Mouse (Mus musculus) neural tube, embryonic 15.5 days (tissue): Measurements from ENCODE around the gene Pde9a. TPM values are rescaled to one million over a fixed set of nuclear protein-coding genes. Genes with fewer than 3 reads are reported as not detected.

Experiments used
- ATAC-seq: fragments of 200-750 bp; cut with Nextera tagmentation; 2 replicates; pipeline ENCODE4 v1.8.0; 2017; ENCODE audit warnings: mild to moderate bottlenecking, moderate TSS enrichment, moderate library complexity; ENCODE audit not compliant: low FRiP score
- H3K27ac ChIP-seq: fragments of 300-500 bp; sonication (generic); replicated peaks from 2 replicates; pipeline ENCODE4 v1.5.1; 2015; ENCODE audit warnings: mild to moderate bottlenecking, inconsistent platforms
- H3K27me3 ChIP-seq: fragments of 300-500 bp; sonication (generic); replicated peaks from 2 replicates; pipeline ENCODE4 v1.6.1; 2015; ENCODE audit warnings: inconsistent platforms
- H3K36me3 ChIP-seq: fragments of 300-500 bp; sonication (generic); 2 replicates; pipeline ENCODE4 v1.6.1; 2015; ENCODE audit warnings: inconsistent platforms
- H3K4me1 ChIP-seq: fragments of 300-500 bp; sonication (generic); 2 replicates; pipeline ENCODE4 v1.6.1; 2015; ENCODE audit warnings: inconsistent platforms
- H3K4me2 ChIP-seq: fragments of 300-500 bp; sonication (generic); 2 replicates; pipeline ENCODE4 v1.6.1; 2015; ENCODE audit warnings: inconsistent platforms, mild to moderate bottlenecking, moderate library complexity
- H3K4me3 ChIP-seq: fragments of 300-500 bp; sonication (generic); replicated peaks from 2 replicates; pipeline ENCODE4 v1.5.1; 2015; ENCODE audit warnings: mild to moderate bottlenecking, inconsistent platforms
- H3K9ac ChIP-seq: fragments of 300-500 bp; sonication (generic); replicated peaks from 2 replicates; pipeline ENCODE4 v1.6.1; 2015; ENCODE audit warnings: mild to moderate bottlenecking, inconsistent platforms
- H3K9me3 ChIP-seq: fragments of 300-500 bp; sonication (generic); replicated peaks from 2 replicates; pipeline ENCODE4 v1.6.1; 2016; ENCODE audit warnings: inconsistent platforms
- WGBS: fragments of 180-500 bp; shearing (Covaris S2); methylation state at CpG from one replicate; pipeline ENCODE4 v1.1.7; 2015; ENCODE audit warnings: mixed read lengths; 5-methylcytosine and 5-hydroxymethylcytosine counted together
- polyA plus RNA-seq: library from polyadenylated mRNA; unstranded; fragments of >200 nt; fragmentation: Nextera tagmentation; extraction: Ambion mirVana; gene quantifications from 2 replicates; pipeline ENCODE4 v1.2.1, GENCODE M21; 2015

Gene Pde9a
- polyA plus RNA-seq, 1 experiment from 2014 or later: 24.9 TPM

DNA sequence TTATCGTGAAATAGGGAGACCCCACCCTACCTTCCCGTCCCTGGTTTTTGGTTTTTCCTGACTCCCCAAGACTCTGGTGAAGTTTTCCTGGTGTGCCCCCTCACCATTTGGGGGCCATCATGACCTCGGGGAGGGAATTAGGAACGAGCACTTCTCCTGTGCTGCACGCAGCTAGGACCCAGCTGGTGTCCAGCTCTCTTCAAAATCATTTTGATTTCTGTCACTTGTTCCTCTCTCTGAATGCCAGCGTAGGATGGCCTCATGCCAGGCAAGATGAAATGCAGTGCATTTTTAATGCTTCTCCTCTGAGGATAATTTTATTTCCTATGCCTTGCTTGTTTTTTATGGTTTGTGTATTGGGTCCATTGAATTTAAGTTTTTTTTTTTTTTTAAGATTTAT, 135.9 kb downstream of the Pde9a start:
- H3K9me3 ChIP-seq: no peaks in the 10 kb centered on the region
- no peaks in the 10 kb centered on the region for H3K27me3 ChIP-seq
- no peak overlapping the region for H3K9ac ChIP-seq
- H3K36me3 ChIP-seq: peaks cover 20% of the 10 kb centered on the region
- peak overlapping the region; percentile 68 for H3K4me2 ChIP-seq
- no peak for ATAC-seq
- H3K4me3 ChIP-seq: no peak overlapping the region
- H3K4me1 ChIP-seq: peaks cover 37% of the 10 kb centered on the region
- 49% methylated on average over 6 of the region's 6 CpGs for WGBS
- H3K27ac ChIP-seq: 0 out of 2 replicates have a peak overlapping the region, but pooled peaks have one; percentile 23

DNA sequence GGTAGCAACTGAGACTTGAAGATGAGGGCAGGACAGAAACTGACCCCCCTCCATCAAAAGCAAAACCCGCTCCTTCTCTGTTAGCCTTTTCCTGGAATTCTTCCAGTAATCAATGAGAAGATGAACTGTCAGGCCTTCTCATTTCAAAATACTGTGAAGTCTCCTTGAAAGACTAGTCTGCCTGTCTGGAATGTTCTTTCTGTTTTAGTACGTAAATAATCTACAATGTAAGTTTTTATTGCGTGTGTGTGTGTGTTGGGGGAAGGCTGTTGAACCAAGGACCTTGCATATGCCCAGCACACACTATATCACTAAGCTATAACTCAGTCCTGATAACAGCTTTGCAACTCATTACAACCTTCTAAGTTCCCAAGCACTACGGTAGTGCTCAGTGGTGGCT, 139.1 kb downstream of the Pde9a start:
- Histone ChIP-seq H3K4me1 (peaks cover 33% of the 10 kb centered on the region), H3K4me3 (no peak overlapping the region), H3K9me3 (no peaks in the 10 kb centered on the region), H3K27me3 (no peaks in the 10 kb centered on the region), H3K9ac (no peak overlapping the region), H3K4me2 (no peak overlapping the region), H3K36me3 (peaks cover 41% of the 10 kb centered on the region), H3K27ac (no peak overlapping the region)
- no peak for ATAC-seq
- WGBS: 93% methylated on average over 4 of the region's 4 CpGs

DNA sequence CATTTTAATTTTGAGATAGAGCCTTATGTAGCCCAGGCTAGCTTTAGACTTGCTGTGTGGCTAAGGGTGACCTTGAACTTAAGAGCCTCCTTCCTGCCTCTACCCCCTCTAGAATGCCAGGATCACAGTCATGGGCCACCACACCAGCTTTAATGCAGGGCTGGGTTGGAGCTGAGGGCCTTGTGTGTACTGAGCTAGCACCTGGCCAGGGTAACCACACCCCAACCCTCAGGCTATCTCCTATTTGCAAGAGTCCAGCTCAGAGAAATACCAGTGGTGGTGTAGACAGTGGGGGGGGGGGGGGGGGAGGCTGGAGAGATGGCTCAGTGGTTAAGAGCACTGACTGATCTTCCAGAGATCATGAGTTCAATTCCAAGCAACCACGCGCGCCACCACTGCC, 139.8 kb downstream of the Pde9a start:
- Histone ChIP-seq H3K36me3 (peaks cover 48% of the 10 kb centered on the region), H3K4me3 (no peak overlapping the region), H3K4me1 (peaks cover 31% of the 10 kb centered on the region), H3K27me3 (no peaks in the 10 kb centered on the region), H3K9me3 (no peaks in the 10 kb centered on the region), H3K9ac (no peak overlapping the region), H3K4me2 (no peak overlapping the region), H3K27ac (no peak overlapping the region)
- WGBS: 95% methylated on average over 3 of the region's 3 CpGs
- ATAC-seq: no peak

Other genes with a start within 250 kb of the Pde9a start
- gene Tff2, start 241.9 kb upstream of the Pde9a start, polyA plus RNA-seq: not detected in 2 replicates
- gene Tff1, start 220.9 kb upstream of the Pde9a start, polyA plus RNA-seq: 4.6 TPM in 1 of 2 replicates, not detected in the other
- 0.06 TPM in 1 of 2 replicates, not detected in the other for gene Tmprss3, start 187.2 kb upstream of the Pde9a start, polyA plus RNA-seq
- gene Ubash3a, start 178.3 kb upstream of the Pde9a start, polyA plus RNA-seq: 7.3 TPM in 1 of 2 replicates, not detected in the other
- gene Rsph1, start 108.8 kb upstream of the Pde9a start, polyA plus RNA-seq: 3.4 and 3.9 TPM in 2 replicates
- gene Slc37a1, start 99.4 kb upstream of the Pde9a start, polyA plus RNA-seq: 9.0 and 10.9 TPM in 2 replicates
- gene Wdr4, start 133.8 kb downstream of the Pde9a start, polyA plus RNA-seq: 32.7 and 34.2 TPM in 2 replicates
- 435 and 492 TPM in 2 replicates for gene Ndufv3, start 133.9 kb downstream of the Pde9a start, polyA plus RNA-seq
- 42.7 and 43.4 TPM in 2 replicates for gene Pknox1, start 178.5 kb downstream of the Pde9a start, polyA plus RNA-seq